Mouse (Mus musculus) liver, embryonic 14.5 days (tissue): ENCODE measurements around the gene Mucl1. TPM values are rescaled to one million over a fixed set of nuclear protein-coding genes. Genes with fewer than 3 reads are reported as not detected.
"Not testable (repeated sequence)": the region's sequence is repeated elsewhere in the genome, so short reads cannot be mapped to it uniquely, and the experiment has no call there.

Source experiments
- ATAC-seq: fragments of 200-750 bp; cut with Nextera tagmentation; 2 replicates; pipeline ENCODE4 v1.8.0; 2017; ENCODE audit warnings: moderate number of reproducible peaks, mild to moderate bottlenecking, moderate library complexity; ENCODE audit not compliant: insufficient read depth
- DNase-seq, 3 experiments: peaks; one replicate each; pipeline ENCODE4 v3.0.0-alpha.2; 2012 to 2013; ENCODE audit warnings: low read depth in 3 of 3, low spot score in 3 of 3
- H3K27ac ChIP-seq: fragments of 300-500 bp; sonication (generic); 2 replicates; pipeline ENCODE4 v1.5.1; 2014; ENCODE audit warnings: moderate library complexity, mild to moderate bottlenecking, control low read depth, inconsistent platforms
- H3K27me3 ChIP-seq: fragments of 300-500 bp; sonication (generic); 2 replicates; pipeline ENCODE4 v1.6.1; 2014; ENCODE audit warnings: mild to moderate bottlenecking, low read length, moderate library complexity; ENCODE audit not compliant: control insufficient read depth, insufficient read depth
- H3K36me3 ChIP-seq: fragments of 300-500 bp; sonication (generic); replicated peaks from 2 replicates; pipeline ENCODE4 v1.6.1; 2014; ENCODE audit warnings: low read depth; ENCODE audit not compliant: control insufficient read depth, insufficient read depth
- H3K4me1 ChIP-seq, 2 experiments: fragments of 200-500 bp in 1 of 2; fragments of 300-500 bp in 1 of 2; sonication (generic) in 1 of 2; replicated peaks; 2 replicates each; pipeline ENCODE4 v1.6.1; 2012 to 2014; ENCODE audit warnings: antibody characterized with exemption in 1 of 2, inconsistent platforms in 1 of 2, low read length in 1 of 2; ENCODE audit not compliant: control insufficient read depth in 2 of 2, insufficient read depth in 2 of 2
- H3K4me2 ChIP-seq: fragments of 300-500 bp; sonication (generic); 2 replicates; pipeline ENCODE4 v1.6.1; 2014; ENCODE audit warnings: low read depth, mild to moderate bottlenecking, control low read depth, moderate library complexity
- H3K4me3 ChIP-seq, 2 experiments: fragments of 200-500 bp in 1 of 2; fragments of 300-500 bp in 1 of 2; sonication (generic) in 1 of 2; 2 replicates each; pipeline ENCODE4 v1.5.1; 2012 to 2014; ENCODE audit warnings: low read depth in 2 of 2, low read length in 2 of 2, mild to moderate bottlenecking in 2 of 2, control low read depth in 1 of 2, inconsistent platforms in 1 of 2, moderate library complexity in 1 of 2; ENCODE audit not compliant: insufficient read depth in 1 of 2
- H3K9ac ChIP-seq: fragments of 300-500 bp; sonication (generic); replicated peaks from 2 replicates; pipeline ENCODE4 v1.6.1; 2014; ENCODE audit warnings: mild to moderate bottlenecking, control low read depth, moderate library complexity
- H3K9me3 ChIP-seq: fragments of 300-500 bp; sonication (generic); 2 replicates; pipeline ENCODE4 v1.6.1; 2016; ENCODE audit warnings: low read length, mixed read lengths; ENCODE audit not compliant: control insufficient read depth
- CTCF ChIP-seq: IDR thresholded peaks from 2 replicates; pipeline ENCODE4 v1.5.1; 2016; ENCODE audit warnings: antibody characterized with exemption, low read depth, control low read depth
- EP300 ChIP-seq: IDR thresholded peaks from 2 replicates; pipeline ENCODE4 v1.6.1; 2016; ENCODE audit warnings: antibody characterized with exemption, low read depth
- WGBS: fragments of 180-500 bp; shearing (Covaris S2); extraction: QIAGEN DNeasy Blood & Tissue Kit; methylation state at CpG from one replicate; pipeline ENCODE4 v1.1.7; 2014; ENCODE audit not compliant: insufficient replicate concordance; 5-methylcytosine and 5-hydroxymethylcytosine counted together
- polyA plus RNA-seq, 2 experiments: library from polyadenylated mRNA; depleted of rRNA in 1 of 2; stranded (reverse) in 1 of 2; unstranded in 1 of 2; fragments of >200 nt; fragmentation: Nextera tagmentation in 1 of 2; extraction: Ambion mirVana in 1 of 2; gene quantifications; 2 replicates each; pipeline versions ENCODE4 v1.2.1 to v1.2.3; 2012 to 2014

Mucl1 gene
- polyA plus RNA-seq (2012; rRNA removed): not detected in 2 replicates
- not detected in 2 replicates for polyA plus RNA-seq (2014; fragmentation: Nextera tagmentation; extraction: Ambion mirVana)

DNA sequence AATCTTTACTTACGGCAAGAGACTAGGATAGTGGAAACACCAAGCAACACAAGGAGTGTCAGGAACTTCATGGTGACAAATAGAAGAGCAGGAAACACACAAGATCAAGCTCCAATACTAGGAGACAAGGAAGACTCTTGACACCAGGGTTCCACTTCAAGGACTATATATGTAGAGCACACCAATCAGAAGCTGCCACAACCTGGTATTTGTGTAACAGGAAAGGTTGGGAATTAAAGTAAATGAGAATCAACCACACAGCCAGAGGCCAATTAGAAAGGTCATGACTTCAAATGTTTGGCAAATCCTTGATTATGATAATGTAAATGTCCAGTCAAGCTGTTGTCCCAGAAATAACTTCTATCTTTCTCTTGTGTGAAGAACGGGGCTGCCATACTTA lies at the start of gene Mucl1:
Gene Mucl1 (minus strand): TSS at position 101 of the 400 bp plus-strand sequence.
- no peaks in the 10 kb centered on the region for H3K4me1 ChIP-seq
- no peak for TF ChIP-seq CTCF
- no peak for TF ChIP-seq EP300
- H3K9me3 ChIP-seq: no peaks in the 10 kb centered on the region
- DNase-seq (no peak), ATAC-seq (no peak)
- no peak within 1 kb of the TSS for H3K4me3 ChIP-seq
- H3K36me3 ChIP-seq: no peaks in the 10 kb centered on the region
- H3K9ac ChIP-seq: no peak within 1 kb of the TSS
- WGBS: 62% methylated on average over 2 of the region's 2 CpGs
- H3K27me3 ChIP-seq: no peaks in the 10 kb centered on the region
- H3K4me2 ChIP-seq: no peak within 1 kb of the TSS
- no peak within 1 kb of the TSS for H3K27ac ChIP-seq

- not testable (repeated sequence) for H3K4me2 ChIP-seq, ATAC-seq, H3K27ac ChIP-seq, H3K9me3 ChIP-seq, H3K36me3 ChIP-seq, H3K4me3 ChIP-seq, H3K9ac ChIP-seq, H3K4me1 ChIP-seq, H3K27me3 ChIP-seq
- TF ChIP-seq CTCF: peak; percentile 80
- peak in 2 of 3 experiments; percentile 10 to 25 for DNase-seq
- WGBS: 5% methylated on average over 5 of the region's 5 CpGs
Measured at GRCm38 (mm10) chr15:103766836-103767235, 11.6 kb upstream of the Mucl1 start.

DNA sequence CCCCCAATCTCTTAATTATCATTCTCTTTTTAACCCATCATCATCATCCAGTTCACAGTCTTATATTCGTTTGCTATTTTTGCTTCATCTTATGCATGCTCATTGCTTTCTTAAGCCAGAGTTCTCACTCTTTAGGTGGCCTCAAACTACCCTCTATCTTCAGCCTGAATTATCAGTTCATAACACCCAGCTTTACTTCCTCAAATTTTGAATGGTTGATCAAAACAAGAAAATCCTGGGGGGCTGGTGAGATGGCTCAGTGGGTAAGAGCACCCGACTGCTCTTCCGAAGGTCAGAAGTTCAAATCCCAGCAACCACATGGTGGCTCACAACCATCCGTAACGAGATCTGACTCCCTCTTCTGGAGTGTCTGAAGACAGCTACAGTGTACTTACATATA lies 38.4 kb downstream of the Mucl1 start:
- not testable (repeated sequence) for H3K4me1 ChIP-seq, DNase-seq, H3K9me3 ChIP-seq, H3K9ac ChIP-seq, H3K36me3 ChIP-seq, H3K27ac ChIP-seq, H3K4me2 ChIP-seq, ATAC-seq, H3K4me3 ChIP-seq, H3K27me3 ChIP-seq
- WGBS: 39% methylated on average over 3 of the region's 5 CpGs

Other genes with a start within 250 kb of the Mucl1 start
- 0.09 and 0.24 TPM in 2 replicates for gene Ppp1r1a, start 217.5 kb downstream of the Mucl1 start, polyA plus RNA-seq (2012; rRNA removed)
- 0.20 TPM in 1 of 2 replicates, not detected in the other for gene Ppp1r1a, start 217.5 kb downstream of the Mucl1 start, polyA plus RNA-seq (2014; fragmentation: Nextera tagmentation; extraction: Ambion mirVana)
- not detected in 2 replicates for gene Glycam1, start 190.4 kb downstream of the Mucl1 start, polyA plus RNA-seq (2012; rRNA removed)
- not detected in 2 replicates for gene Glycam1, start 190.4 kb downstream of the Mucl1 start, polyA plus RNA-seq (2014; fragmentation: Nextera tagmentation; extraction: Ambion mirVana)
- gene Mucl2, start 143.8 kb upstream of the Mucl1 start, polyA plus RNA-seq (2012; rRNA removed): not detected in 2 replicates
- not detected in 2 replicates for gene Mucl2, start 143.8 kb upstream of the Mucl1 start, polyA plus RNA-seq (2014; fragmentation: Nextera tagmentation; extraction: Ambion mirVana)